Mouse (Mus musculus) gastrocnemius, postnatal 25 days (tissue): Measurements from ENCODE around the gene Tlr5. TPM values are rescaled to one million over a fixed set of nuclear protein-coding genes. Genes with fewer than 3 reads are reported as not detected.

Experiments used
- DNase-seq: peaks from one replicate; pipeline ENCODE4 v3.0.0; 2022
- long read RNA-seq, 2 experiments: library from polyadenylated mRNA; stranded (forward); transcript quantifications; one replicate each; pipeline ENCODE4 v2.0.0; 2021
- total RNA-seq, 2 experiments: library from RNA; stranded (reverse); gene quantifications; 1 replicate in 1 of 2; 2 replicates in 1 of 2; pipeline ENCODE4 v1.2.3; 2021

Tlr5 gene
- 1 to 10 TPM; 1.5 to 2.0 TPM for total RNA-seq
- long read RNA-seq, experiment 1 = 0 reads
- long read RNA-seq, experiment 2 = 0 reads

DNA sequence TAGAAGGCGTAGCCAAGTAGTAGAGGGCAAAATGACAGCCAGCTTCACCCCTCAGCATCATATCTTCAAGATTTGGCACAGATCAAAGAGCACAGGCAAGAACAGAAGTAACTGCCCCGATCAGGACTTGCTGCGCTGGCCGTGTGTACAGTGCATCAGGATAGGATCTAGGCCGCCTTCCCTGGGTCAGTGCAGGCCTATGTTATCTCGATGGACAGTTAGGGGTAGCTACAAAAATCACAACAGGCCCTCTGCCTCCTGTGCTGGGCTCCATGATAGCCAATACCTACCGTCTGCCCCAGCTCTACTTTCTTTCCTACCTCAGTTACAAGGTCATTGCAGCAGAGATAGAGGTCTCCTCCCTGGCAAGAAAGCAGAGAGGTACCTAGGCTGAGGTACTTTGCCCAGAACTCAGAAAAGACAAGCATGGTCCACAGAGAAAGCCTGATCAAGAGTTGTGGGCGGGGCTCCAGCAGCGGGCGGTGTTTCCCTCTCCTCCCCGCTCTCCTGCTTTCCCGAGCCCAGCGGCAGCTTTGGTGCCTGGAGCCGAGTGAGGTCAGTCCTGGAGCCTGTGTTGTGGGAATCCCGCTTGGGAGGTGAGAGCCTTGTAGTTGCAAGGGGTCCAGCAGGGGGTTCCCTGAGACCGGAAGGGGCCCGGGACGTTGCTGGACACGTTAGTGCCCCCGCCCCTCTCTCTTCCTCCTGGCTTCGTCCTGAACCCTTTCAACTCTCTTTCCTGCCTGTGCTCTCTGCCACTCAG lies at the start of gene Tlr5:
Tlr5 (plus strand) TSS at position 502 of the 760 bp plus-strand sequence.
- peak; percentile 57 for DNase-seq

GRCm38 (mm10) chr1:182905669-182906068 lies 48.9 kb upstream of the Tlr5 start:
- no peak for DNase-seq

GRCm38 (mm10) chr1:182908050-182909036 lies 46.2 kb upstream of the Tlr5 start:
- DNase-seq = peak; percentile 92

- DNase-seq = no peak
Observed at GRCm38 (mm10) chr1:182909066-182909465, 45.5 kb upstream of the Tlr5 start.

GRCm38 (mm10) chr1:182909596-182909995 lies 45.0 kb upstream of the Tlr5 start:
- no peak for DNase-seq

DNA sequence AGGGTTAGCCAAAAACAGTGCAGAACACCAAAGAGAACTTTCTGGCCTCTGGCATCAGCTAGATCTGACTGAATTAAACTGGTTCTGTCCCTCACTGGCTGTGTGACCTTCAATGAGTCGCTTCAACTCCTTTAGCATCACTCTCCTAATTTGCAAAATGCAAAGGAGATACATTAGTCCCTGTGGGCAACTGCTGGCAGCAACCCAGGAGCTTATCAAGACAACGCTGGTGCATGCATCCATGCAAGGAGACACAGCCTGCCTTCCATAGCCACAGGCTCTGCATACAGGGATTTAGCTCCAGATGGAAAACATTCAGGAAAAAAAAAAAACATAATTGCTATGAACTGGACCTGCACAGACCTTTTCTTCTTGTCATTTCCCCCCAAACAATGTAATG lies 42.0 kb upstream of the Tlr5 start:
- DNase-seq = no peak

- no peak for DNase-seq
Observed at GRCm38 (mm10) chr1:182914121-182914908, 40.3 kb upstream of the Tlr5 start.

GRCm38 (mm10) chr1:182916166-182916565 lies 38.4 kb upstream of the Tlr5 start:
- no peak for DNase-seq

GRCm38 (mm10) chr1:182918718-182919346 lies 35.8 kb upstream of the Tlr5 start:
- no peak for DNase-seq

DNA sequence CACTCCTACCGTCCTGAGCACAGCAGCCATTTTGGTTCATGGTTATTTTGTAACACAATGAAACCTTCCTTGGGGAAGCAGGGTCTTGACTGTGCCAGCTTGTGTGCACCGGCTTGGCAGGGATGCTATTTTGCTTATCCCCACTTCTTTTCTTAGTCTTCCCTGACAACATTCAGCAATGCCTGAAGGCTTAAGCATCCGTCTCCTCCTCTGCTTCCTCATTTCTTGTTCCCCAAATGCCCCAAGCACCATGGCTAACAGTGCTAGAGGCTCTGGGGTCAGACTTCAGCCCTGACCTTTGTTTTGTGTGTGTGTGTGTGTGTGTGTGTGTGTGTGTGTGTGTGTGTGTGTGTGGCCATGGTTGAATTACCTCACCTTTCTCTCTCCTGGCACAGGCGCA lies 31.8 kb upstream of the Tlr5 start:
- DNase-seq = no peak

GRCm38 (mm10) chr1:182926465-182926864 lies 28.1 kb upstream of the Tlr5 start:
- DNase-seq = no peak

- DNase-seq = no peak
Observed at GRCm38 (mm10) chr1:182927878-182928851, 26.4 kb upstream of the Tlr5 start.

- no peak for DNase-seq
Observed at GRCm38 (mm10) chr1:182935469-182935868, 19.1 kb upstream of the Tlr5 start.

GRCm38 (mm10) chr1:182937486-182938120 lies 17.0 kb upstream of the Tlr5 start:
- no peak for DNase-seq

- no peak for DNase-seq
Observed at GRCm38 (mm10) chr1:182941921-182942320, 12.7 kb upstream of the Tlr5 start.

DNA sequence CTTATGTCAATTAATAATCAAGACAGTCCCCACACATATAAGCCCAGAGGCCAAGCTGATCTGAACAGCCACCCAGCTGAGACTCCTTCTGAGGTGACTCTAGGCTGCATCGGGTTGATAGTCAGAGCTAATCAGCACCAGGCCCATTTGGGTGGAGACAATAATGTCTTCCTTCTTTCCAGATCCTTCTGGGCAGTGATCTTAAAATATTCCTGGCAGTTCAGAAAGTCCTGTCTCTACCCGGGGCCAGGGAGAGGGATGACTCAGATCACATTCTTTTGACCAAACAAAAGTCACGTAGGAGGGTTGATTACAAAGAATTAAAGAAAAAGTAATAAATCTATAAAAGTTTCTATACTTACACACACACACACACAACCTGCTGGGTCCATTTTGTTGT lies 10.7 kb upstream of the Tlr5 start:
- DNase-seq = no peak

GRCm38 (mm10) chr1:182944638-182945037 lies 9.9 kb upstream of the Tlr5 start:
- no peak for DNase-seq

DNA sequence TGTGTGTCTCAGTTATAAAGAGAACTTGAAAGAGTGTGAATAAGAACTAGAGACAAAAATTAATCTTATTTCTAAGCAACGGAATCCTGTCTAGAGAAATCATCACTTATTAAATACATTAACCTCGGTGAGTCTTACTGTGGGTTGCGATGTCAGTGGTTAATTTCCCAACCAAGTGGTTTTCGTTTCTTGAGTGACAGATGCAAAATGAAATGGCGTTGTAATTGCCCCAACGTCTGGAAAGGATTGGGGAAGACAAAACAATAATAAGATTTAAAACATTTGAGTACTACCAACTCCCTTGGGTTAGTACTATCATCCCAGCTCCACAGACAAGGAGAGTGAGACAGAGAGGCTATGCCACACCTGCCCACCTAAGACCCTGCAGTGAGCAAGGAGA lies 9.0 kb upstream of the Tlr5 start:
- DNase-seq = no peak

DNA sequence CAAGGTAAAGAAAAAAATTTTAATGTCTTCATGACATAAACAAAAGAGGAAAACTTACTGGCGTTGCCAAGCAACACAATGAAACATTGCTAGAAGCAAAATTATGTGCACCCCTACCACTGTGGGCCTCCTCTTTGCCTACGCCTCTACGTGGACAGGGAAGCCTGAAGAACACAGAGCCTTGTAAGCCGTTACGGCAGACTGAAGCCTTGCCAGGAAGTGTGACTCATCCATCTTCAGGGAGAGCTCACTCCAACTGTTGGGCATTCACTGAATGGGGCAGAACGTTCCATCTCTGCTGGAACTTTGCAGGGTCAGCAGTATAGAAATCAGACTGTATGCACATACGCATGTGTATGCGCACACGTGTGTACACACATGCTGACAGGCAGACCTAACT lies 3.3 kb upstream of the Tlr5 start:
- DNase-seq = peak; percentile 64

DNA sequence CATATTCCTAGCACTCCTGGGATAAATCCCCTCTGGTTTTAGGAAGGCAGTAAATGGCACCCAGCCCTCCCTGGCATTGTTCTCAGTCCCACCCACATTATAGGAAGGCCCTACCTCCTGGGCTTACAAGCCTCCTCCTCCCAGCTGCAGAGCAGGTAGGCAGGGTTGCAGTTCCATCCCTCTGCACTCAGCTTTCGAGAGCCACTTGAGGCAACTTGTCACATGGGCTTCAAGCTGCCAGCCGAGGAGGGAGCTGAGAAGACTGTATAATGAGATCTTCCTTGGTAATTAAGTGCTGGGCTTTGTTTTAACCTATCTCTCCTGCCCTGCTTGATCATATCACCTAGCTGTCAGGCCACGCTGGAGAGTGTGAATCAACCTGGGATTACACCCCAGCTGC lies 1.4 kb upstream of the Tlr5 start:
- no peak for DNase-seq
